Mouse (Mus musculus) bone marrow, adult 2 months (tissue): ENCODE measurements around the gene Fam110a. TPM values are rescaled to one million over a fixed set of nuclear protein-coding genes. Genes with fewer than 3 reads are reported as not detected.

Experiments used
- H3K27ac ChIP-seq: fragments of 200-500 bp; 2 replicates; pipeline ENCODE4 v1.5.1; 2012; ENCODE audit warnings: low read depth, mild to moderate bottlenecking, control low read depth, inconsistent platforms, low read length; ENCODE audit not compliant: control insufficient read depth, poor library complexity, insufficient read depth
- H3K4me1 ChIP-seq: fragments of 200-500 bp; 2 replicates; pipeline ENCODE4 v1.6.1; 2011; ENCODE audit warnings: low read length; ENCODE audit not compliant: control insufficient read depth, insufficient read depth
- H3K4me3 ChIP-seq: fragments of 200-500 bp; replicated peaks from 2 replicates; pipeline ENCODE3; 2011; ENCODE audit warnings: mild to moderate bottlenecking, low read depth, low read length, control low read depth; ENCODE audit not compliant: control insufficient read depth
- CTCF ChIP-seq: fragments of 200-500 bp; IDR thresholded peaks from 2 replicates; pipeline ENCODE4 v1.5.1; 2011; ENCODE audit warnings: low read length, control low read depth; ENCODE audit not compliant: control insufficient read depth, insufficient read depth
- POLR2A ChIP-seq: fragments of 200-500 bp; IDR thresholded peaks from 2 replicates; pipeline ENCODE4 v1.6.1; 2011; ENCODE audit warnings: low read depth, mild to moderate bottlenecking, control low read depth, low read length, borderline replicate concordance; ENCODE audit not compliant: control insufficient read depth
- WGBS: fragments of 180-500 bp; shearing (Covaris S2); methylation state at CpG from one replicate; pipeline ENCODE4 v1.1.7; 2018; 5-methylcytosine and 5-hydroxymethylcytosine counted together
- polyA plus RNA-seq: library from polyadenylated mRNA; stranded (reverse); fragments of >200 nt; gene quantifications from 2 replicates; pipeline ENCODE4 v1.2.4, GENCODE M21; 2011; ENCODE audit warnings: low replicate concordance; ENCODE audit not compliant: missing spikeins, insufficient read depth, insufficient read length

Fam110a gene
- polyA plus RNA-seq, 1 experiment: 13.0 TPM

GRCm38 (mm10) chr2:151991446-151991845, 11.4 kb upstream of the Fam110a start:
- 70% methylated on average over 5 of the region's 5 CpGs for WGBS
- H3K4me1 ChIP-seq: no peaks in the 10 kb centered on the region; the same call in 1 of the 2 replicates
- TF ChIP-seq POLR2A: no peak
- no peak for TF ChIP-seq CTCF
- no peak overlapping the region for H3K27ac ChIP-seq
- no peak overlapping the region for H3K4me3 ChIP-seq

- 69% methylated on average over 1 of the region's 1 CpGs for WGBS
- no peak overlapping the region for H3K27ac ChIP-seq
- H3K4me3 ChIP-seq: no peak overlapping the region
- no peaks in the 10 kb centered on the region; the same call in 1 of the 2 replicates for H3K4me1 ChIP-seq
- TF ChIP-seq POLR2A: no peak
- TF ChIP-seq CTCF: no peak
Measured at GRCm38 (mm10) chr2:151990985-151991394, 11.0 kb upstream of the Fam110a start.

GRCm38 (mm10) chr2:151988978-151989377, 9.0 kb upstream of the Fam110a start:
- Histone ChIP-seq H3K4me3 (no peak overlapping the region), H3K4me1 (no peaks in the 10 kb centered on the region; the same call in 1 of the 2 replicates), H3K27ac (no peak overlapping the region)
- 61% methylated on average over 2 of the region's 2 CpGs for WGBS
- TF ChIP-seq POLR2A (no peak), CTCF (no peak)

- 70% methylated on average over 8 of the region's 8 CpGs for WGBS
- no peak for TF ChIP-seq CTCF
- TF ChIP-seq POLR2A: no peak
- no peaks in the 10 kb centered on the region; the same call in 1 of the 2 replicates for H3K4me1 ChIP-seq
- no peak overlapping the region for H3K27ac ChIP-seq
- no peak overlapping the region for H3K4me3 ChIP-seq
Measured at GRCm38 (mm10) chr2:151986958-151987357, 6.9 kb upstream of the Fam110a start.

- Histone ChIP-seq H3K4me3 (no peak overlapping the region), H3K4me1 (no peaks in the 10 kb centered on the region; the same call in 1 of the 2 replicates), H3K27ac (no peak overlapping the region)
- TF ChIP-seq CTCF (no peak), POLR2A (no peak)
- WGBS: 23% methylated on average over 7 of the region's 7 CpGs
Measured at GRCm38 (mm10) chr2:151985426-151986172, 5.6 kb upstream of the Fam110a start.

GRCm38 (mm10) chr2:151984019-151984418, 4.0 kb upstream of the Fam110a start:
- whole genome bisulfite sequencing: 74% methylated on average over 9 of the region's 9 CpGs
- H3K4me3 ChIP-seq: no peak overlapping the region
- TF ChIP-seq POLR2A: no peak
- TF ChIP-seq CTCF: no peak
- no peak overlapping the region for H3K27ac ChIP-seq
- peaks cover 3% of the 10 kb centered on the region; the same call in 1 of the 2 replicates for H3K4me1 ChIP-seq

- Histone ChIP-seq H3K27ac (no peak overlapping the region), H3K4me1 (peaks cover 11% of the 10 kb centered on the region; the same call in 1 of the 2 replicates), H3K4me3 (no peak overlapping the region)
- no peak for TF ChIP-seq POLR2A
- TF ChIP-seq CTCF: no peak
Measured at GRCm38 (mm10) chr2:151982476-151982875, 2.5 kb upstream of the Fam110a start.

GRCm38 (mm10) chr2:151981268-151981667, 1.2 kb upstream of the Fam110a start:
- Histone ChIP-seq H3K4me3 (no peak overlapping the region), H3K27ac (no peak overlapping the region), H3K4me1 (peaks cover 11% of the 10 kb centered on the region; the same call in 1 of the 2 replicates)
- TF ChIP-seq POLR2A (no peak), CTCF (no peak)
- WGBS: 18% methylated on average over 6 of the region's 6 CpGs
